Mouse (Mus musculus): Measurements from ENCODE around the gene Eps15.

Gene Eps15

DNA sequence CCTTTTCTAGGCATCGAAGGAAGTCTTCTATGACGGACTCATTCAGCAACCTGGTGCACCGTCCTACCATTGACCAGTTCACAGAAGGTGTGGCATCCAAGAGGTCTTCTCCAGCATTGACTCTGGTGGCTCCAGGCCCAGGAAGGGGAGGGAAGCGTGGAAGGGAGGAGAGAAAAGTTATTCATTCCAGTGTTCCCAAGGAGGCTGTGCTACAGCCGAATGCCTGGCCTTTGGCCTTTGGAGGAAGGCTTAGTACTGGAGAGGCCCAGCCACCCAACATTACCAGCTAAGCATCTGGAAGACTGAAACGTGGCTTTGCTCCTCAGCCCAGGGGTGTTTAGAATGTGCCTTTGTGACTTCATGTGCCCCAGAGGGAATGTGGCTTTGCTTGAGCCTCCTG is 142.4 kb downstream of the Eps15 start:
- in situ Hi-C loops (cut with MboI; ENCODE audit: unreplicated experiment in 2 of 2), result no loop called here

DNA sequence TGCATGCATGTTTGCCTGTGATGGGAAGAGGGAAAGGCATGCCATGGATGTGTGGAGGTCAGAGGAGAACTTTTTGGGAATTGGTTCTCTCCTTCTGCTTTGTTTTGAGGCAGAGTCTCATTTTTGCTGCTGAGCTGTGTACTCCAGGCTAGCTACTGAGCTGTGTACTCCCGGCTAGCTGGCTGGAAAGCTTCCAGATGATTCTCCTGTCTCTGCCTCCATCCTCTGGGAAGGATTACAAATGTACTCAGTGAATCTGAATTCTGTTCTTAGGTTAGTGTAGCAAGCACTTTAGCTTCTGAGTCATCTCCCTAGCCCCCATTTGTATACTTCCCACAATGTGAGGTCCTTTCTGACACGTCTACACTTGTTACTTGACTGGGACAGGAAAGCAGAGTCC is 143.4 kb downstream of the Eps15 start:
- in situ Hi-C loops (cut with MboI; ENCODE audit: unreplicated experiment in 2 of 2), result no loop called here

DNA sequence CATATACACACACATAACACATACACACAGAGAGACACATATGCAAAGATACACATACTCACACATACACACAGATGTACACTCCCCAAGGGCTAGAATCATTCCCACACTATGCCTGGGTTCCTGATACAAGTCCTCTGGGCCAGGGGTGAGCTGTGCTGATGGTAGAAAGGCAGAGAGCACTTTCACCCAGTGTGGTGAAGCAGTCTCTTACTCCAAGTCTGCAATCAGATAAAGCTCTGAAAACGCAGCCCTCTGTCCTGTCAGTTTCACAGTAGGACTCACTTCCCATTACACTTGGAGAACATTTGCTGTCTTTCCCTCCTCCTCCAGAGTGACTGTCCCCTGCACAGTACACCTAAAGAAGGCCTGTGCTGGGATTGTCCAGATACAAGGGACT is 147.0 kb downstream of the Eps15 start:
- in situ Hi-C loops (cut with MboI; ENCODE audit: unreplicated experiment in 2 of 2), result loop anchor here in 1 of 2 experiments (5.0 to 25.0 kb wide), 3 partner anchors 180 to 740 kb away; no protein-coding TSS in a partner anchor

DNA sequence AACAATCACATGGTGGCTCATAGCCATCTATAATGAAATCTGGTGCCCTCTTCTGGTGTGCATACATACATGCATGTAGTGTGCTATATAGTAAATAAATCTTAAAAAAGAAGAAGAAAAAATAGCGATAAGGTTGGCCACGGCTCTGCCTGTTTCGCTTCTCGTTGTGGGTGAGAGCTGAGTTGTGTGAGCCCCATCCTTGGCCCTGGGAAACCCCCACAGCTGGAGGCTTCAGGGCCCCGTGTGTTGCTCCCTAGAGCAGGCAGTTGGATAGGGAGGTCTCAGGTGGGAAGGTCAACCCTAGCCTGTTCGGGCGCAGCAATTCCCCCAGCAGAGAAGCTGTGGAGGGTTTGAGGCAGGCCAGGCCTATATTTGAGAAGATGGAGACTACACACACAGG is 150.2 kb downstream of the Eps15 start:
- in situ Hi-C loops (cut with MboI; ENCODE audit: unreplicated experiment in 2 of 2), result loop anchor here (5.0 to 25.0 kb wide), 5 partner anchors 145 to 743 kb away; no protein-coding TSS in a partner anchor

DNA sequence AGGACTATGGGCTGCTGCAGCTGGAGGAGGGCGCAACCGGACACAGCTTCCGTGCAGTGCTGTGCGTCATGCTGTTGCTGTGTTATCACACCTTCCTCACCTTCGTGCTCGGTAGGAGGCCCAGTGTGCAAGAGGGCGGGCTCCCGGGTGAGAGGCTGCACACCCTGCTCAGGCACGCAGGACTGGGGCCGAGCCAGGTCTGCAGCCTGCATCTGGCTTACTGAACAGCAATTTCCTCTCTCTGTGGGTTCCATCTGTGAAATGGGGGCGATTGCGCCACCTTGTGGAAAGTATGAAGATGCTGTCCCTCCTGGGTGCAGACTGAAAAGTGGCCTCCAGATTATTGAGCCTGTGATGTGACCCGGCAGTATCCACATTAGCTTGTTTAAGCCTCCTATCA is 150.8 kb downstream of the Eps15 start:
- in situ Hi-C loops (cut with MboI; ENCODE audit: unreplicated experiment in 2 of 2), result loop anchor here (5.0 to 25.0 kb wide), 5 partner anchors 144 to 744 kb away; no protein-coding TSS in a partner anchor

DNA sequence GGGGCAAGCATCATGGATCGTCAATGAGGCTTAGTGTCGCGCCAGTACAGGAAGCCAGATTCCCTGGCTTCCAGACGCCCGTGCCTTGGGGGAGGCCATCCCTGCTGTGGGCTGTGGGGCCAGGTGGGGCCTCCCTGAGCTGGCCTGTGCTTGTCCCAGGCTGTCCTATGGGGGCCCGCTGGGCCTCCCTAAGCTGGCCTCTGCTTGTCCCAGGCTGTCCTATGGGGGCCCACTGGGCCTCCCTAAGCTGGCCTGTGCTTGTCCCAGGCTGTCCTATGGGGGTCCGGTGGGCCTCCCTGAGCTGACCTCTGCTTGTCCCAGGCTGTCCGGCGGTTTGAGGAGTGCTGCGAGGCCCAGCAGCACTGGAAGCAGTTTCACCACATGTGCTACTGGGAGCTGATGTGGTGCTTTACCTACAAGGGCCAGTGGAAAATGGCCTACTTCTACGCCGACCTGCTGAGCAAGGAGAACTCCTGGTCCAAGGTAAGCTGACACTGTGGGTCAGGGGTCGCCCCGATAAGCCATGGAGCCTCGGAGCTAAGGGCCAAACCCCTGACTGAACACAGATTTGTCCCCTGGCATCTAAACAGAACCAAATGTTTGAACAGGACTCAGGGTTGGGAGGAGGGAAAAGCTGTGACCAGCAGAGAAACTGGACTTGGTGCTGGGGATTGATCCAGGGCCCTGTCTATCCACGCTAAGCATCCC is 152.8 kb downstream of the Eps15 start:
- in situ Hi-C loops (cut with MboI; ENCODE audit: unreplicated experiment in 2 of 2), result loop anchor here (5.0 to 25.0 kb wide), 5 partner anchors 142 to 746 kb away; no protein-coding TSS in a partner anchor

DNA sequence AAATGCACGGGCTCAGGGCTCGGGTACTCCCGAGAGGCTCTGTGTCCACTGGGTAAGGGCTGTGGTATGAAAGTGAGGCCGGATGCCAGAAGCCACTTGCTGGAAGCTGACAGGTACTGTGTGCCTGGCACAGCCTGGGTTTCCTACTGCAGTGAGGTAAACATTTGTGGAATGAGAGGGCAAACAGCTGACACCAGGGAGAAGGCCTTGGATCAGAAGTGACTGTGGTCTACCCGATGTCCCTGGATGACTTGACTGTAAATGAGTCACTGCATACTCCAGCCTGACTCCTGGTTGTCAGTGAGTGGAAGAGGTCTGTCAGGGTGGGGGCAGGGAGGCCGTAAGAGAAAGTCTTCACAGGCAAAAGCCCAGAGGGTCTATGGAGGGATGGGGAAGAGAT is 153.6 kb downstream of the Eps15 start:
- in situ Hi-C loops (cut with MboI; ENCODE audit: unreplicated experiment in 2 of 2), result loop anchor here (5.0 to 25.0 kb wide), 5 partner anchors 141 to 746 kb away; no protein-coding TSS in a partner anchor

DNA sequence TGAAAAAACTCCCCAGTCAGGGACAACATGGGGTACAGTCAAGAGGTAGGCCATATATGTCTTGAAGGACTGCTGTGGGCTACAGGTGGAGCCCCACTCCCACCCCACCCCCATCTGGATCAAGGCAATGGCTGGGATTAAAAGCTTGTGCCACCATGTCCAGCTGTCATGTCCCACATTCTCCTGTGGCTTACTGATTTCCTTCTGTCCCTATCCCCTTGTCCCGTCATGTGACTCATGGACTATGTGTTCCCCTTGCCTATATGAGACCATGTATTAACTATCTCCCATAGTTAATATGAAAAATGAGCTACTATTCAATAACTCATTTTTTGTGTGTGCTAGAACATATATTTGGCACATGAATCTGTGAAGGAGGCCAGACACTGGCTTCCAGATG is 154.2 kb downstream of the Eps15 start:
- in situ Hi-C loops (cut with MboI; ENCODE audit: unreplicated experiment in 2 of 2), result loop anchor here (5.0 to 25.0 kb wide), 5 partner anchors 141 to 747 kb away; no protein-coding TSS in a partner anchor
